Mouse (Mus musculus) intestine, embryonic 14.5 days (tissue): ENCODE measurements around the gene Zfpm1. TPM values are rescaled to one million over a fixed set of nuclear protein-coding genes. Genes with fewer than 3 reads are reported as not detected.

Experiments
- ATAC-seq: fragments of 200-750 bp; cut with Nextera tagmentation; replicated peaks from 2 replicates; pipeline ENCODE4 v1.8.0; 2017; ENCODE audit warnings: low read depth, moderate number of reproducible peaks, moderate TSS enrichment, moderate library complexity; ENCODE audit not compliant: low FRiP score, low TSS enrichment
- DNase-seq: peaks from one replicate; pipeline ENCODE4 v3.0.0-alpha.2; 2018; ENCODE audit warnings: low spot score
- H3K27ac ChIP-seq: fragments of 300-500 bp; sonication (generic); 2 replicates; pipeline ENCODE4 v1.5.1; 2014; ENCODE audit warnings: low read depth, mild to moderate bottlenecking, control low read depth
- H3K27me3 ChIP-seq: fragments of 300-500 bp; sonication (generic); replicated peaks from 2 replicates; pipeline ENCODE4 v1.6.1; 2014; ENCODE audit warnings: low read length, control low read depth; ENCODE audit not compliant: control insufficient read depth, insufficient read depth
- H3K36me3 ChIP-seq: fragments of 300-500 bp; sonication (generic); 2 replicates; pipeline ENCODE4 v1.6.1; 2014; ENCODE audit warnings: low read length, control low read depth; ENCODE audit not compliant: control insufficient read depth, insufficient read depth
- H3K4me1 ChIP-seq: fragments of 300-500 bp; sonication (generic); replicated peaks from 2 replicates; pipeline ENCODE4 v1.6.1; 2014; ENCODE audit warnings: low read length, control low read depth, mixed read lengths; ENCODE audit not compliant: control insufficient read depth, insufficient read depth
- H3K4me2 ChIP-seq: fragments of 300-500 bp; sonication (generic); 2 replicates; pipeline ENCODE4 v1.6.1; 2014; ENCODE audit warnings: low read length
- H3K4me3 ChIP-seq: fragments of 300-500 bp; sonication (generic); 2 replicates; pipeline ENCODE4 v1.5.1; 2014; ENCODE audit warnings: low read depth, low read length, control low read depth, mixed read lengths
- H3K9ac ChIP-seq: fragments of 300-500 bp; sonication (generic); 2 replicates; pipeline ENCODE4 v1.6.1; 2014; ENCODE audit warnings: mild to moderate bottlenecking, low read length
- H3K9me3 ChIP-seq: fragments of 300-500 bp; sonication (generic); 2 replicates; pipeline ENCODE4 v1.6.1; 2016; ENCODE audit warnings: low read length, control low read depth; ENCODE audit not compliant: control insufficient read depth
- WGBS: fragments of 180-500 bp; shearing (Covaris S2); extraction: QIAGEN DNeasy Blood & Tissue Kit; methylation state at CpG from one replicate; pipeline ENCODE4 v1.1.7; 2014; 5-methylcytosine and 5-hydroxymethylcytosine counted together
- polyA plus RNA-seq: library from polyadenylated mRNA; unstranded; fragments of >200 nt; fragmentation: Nextera tagmentation; extraction: Ambion mirVana; gene quantifications from 2 replicates; pipeline ENCODE4 v1.2.1, GENCODE M21; 2014

The Zfpm1 gene
- polyA plus RNA-seq, 1 experiment from 2014 or later, result 6.4 TPM

GRCm38 (mm10) chr8:122326114-122326542 lies 44.2 kb downstream of the Zfpm1 start:
- no peaks in the 10 kb centered on the region for H3K9me3 ChIP-seq
- H3K9ac ChIP-seq, result no peak overlapping the region
- H3K4me3 ChIP-seq, result no peak overlapping the region
- H3K36me3 ChIP-seq, result no peaks in the 10 kb centered on the region
- DNase-seq (no peak), ATAC-seq (no peak)
- no peak overlapping the region for H3K27ac ChIP-seq
- WGBS, result 15% methylated on average over 14 of the region's 14 CpGs
- peak overlapping the region; percentile 39 for H3K4me2 ChIP-seq
- no peaks in the 10 kb centered on the region for H3K27me3 ChIP-seq
- peaks cover 31% of the 10 kb centered on the region for H3K4me1 ChIP-seq

- no peaks in the 10 kb centered on the region for H3K27me3 ChIP-seq
- 0 out of 2 replicates have a peak, but pooled peaks cover 3% of the 10 kb centered on the region for H3K36me3 ChIP-seq
- no peak overlapping the region for H3K4me3 ChIP-seq
- H3K4me2 ChIP-seq, result no peak overlapping the region
- H3K9ac ChIP-seq, result 0 out of 2 replicates have a peak overlapping the region, but pooled peaks have one; percentile 11
- DNase-seq (no peak), ATAC-seq (no peak)
- H3K9me3 ChIP-seq, result no peaks in the 10 kb centered on the region
- H3K4me1 ChIP-seq, result peaks cover 35% of the 10 kb centered on the region
- 59% methylated on average over 8 of the region's 8 CpGs for WGBS
- no peak overlapping the region for H3K27ac ChIP-seq
Observed at GRCm38 (mm10) chr8:122329072-122329471, 47.1 kb downstream of the Zfpm1 start.

- H3K9ac ChIP-seq, result no peak overlapping the region
- H3K27me3 ChIP-seq, result no peaks in the 10 kb centered on the region
- H3K4me3 ChIP-seq, result no peak overlapping the region
- ATAC-seq (no peak), DNase-seq (no peak)
- H3K4me1 ChIP-seq, result peaks cover 32% of the 10 kb centered on the region
- H3K4me2 ChIP-seq, result no peak overlapping the region
- H3K27ac ChIP-seq, result no peak overlapping the region
- H3K9me3 ChIP-seq, result no peaks in the 10 kb centered on the region
- 77% methylated on average over 22 of the region's 22 CpGs for WGBS
- H3K36me3 ChIP-seq, result peaks cover 5% of the 10 kb centered on the region; the same call in 1 of the 2 replicates
Observed at GRCm38 (mm10) chr8:122329553-122330239, 47.8 kb downstream of the Zfpm1 start.

DNA sequence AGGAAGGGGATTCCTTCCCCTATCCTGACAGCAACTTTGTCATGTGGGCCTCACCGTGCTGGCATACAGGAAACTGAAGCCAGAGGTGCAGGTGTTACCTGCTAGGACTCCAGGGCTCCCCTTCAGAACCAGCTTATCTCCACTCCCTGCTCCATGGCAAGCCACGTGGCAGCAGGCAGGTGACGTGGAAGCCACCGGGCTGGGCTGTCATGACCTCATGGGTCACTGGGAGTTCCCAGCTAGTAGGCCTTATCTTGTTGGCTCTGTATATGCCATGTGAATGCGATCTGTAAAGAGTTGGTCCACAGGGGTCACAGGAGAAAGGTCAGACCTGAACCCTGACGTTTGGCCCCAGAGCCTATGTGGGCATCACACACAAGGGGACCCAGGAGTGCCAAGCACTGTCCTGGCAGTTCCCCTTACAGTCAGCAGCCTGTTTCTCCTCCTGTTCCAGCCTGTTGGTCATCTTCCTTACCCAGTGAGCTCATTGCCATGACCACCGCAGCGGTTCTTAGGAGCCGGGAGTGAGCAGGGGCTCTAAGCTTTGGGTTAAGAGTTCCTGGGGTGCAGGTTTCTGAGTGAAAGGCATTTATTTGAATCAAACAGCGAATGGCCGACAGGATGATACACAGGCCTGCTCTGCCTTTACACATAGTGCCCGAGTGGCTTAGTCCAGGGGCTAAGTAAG lies 48.6 kb downstream of the Zfpm1 start:
- DNase-seq (no peak), ATAC-seq (no peak)
- Histone ChIP-seq H3K9me3 (no peaks in the 10 kb centered on the region), H3K27me3 (peaks cover 8% of the 10 kb centered on the region), H3K4me1 (peaks cover 25% of the 10 kb centered on the region), H3K27ac (no peak overlapping the region; the same call in 1 of the 2 replicates), H3K9ac (no peak overlapping the region), H3K4me2 (no peak overlapping the region), H3K4me3 (no peak overlapping the region), H3K36me3 (peaks cover 14% of the 10 kb centered on the region; the same call in 1 of the 2 replicates)
- WGBS, result 71% methylated on average over 12 of the region's 12 CpGs

GRCm38 (mm10) chr8:122331134-122331523 lies 49.2 kb downstream of the Zfpm1 start:
- Histone ChIP-seq H3K27me3 (peaks cover 14% of the 10 kb centered on the region), H3K9me3 (no peaks in the 10 kb centered on the region), H3K4me2 (no peak overlapping the region), H3K4me1 (peaks cover 25% of the 10 kb centered on the region), H3K9ac (no peak overlapping the region), H3K36me3 (peaks cover 14% of the 10 kb centered on the region; the same call in 1 of the 2 replicates), H3K27ac (no peak overlapping the region; the same call in 1 of the 2 replicates), H3K4me3 (no peak overlapping the region)
- WGBS, result 41% methylated on average over 3 of the region's 3 CpGs
- DNase-seq, result no peak
- ATAC-seq, result no peak

DNA sequence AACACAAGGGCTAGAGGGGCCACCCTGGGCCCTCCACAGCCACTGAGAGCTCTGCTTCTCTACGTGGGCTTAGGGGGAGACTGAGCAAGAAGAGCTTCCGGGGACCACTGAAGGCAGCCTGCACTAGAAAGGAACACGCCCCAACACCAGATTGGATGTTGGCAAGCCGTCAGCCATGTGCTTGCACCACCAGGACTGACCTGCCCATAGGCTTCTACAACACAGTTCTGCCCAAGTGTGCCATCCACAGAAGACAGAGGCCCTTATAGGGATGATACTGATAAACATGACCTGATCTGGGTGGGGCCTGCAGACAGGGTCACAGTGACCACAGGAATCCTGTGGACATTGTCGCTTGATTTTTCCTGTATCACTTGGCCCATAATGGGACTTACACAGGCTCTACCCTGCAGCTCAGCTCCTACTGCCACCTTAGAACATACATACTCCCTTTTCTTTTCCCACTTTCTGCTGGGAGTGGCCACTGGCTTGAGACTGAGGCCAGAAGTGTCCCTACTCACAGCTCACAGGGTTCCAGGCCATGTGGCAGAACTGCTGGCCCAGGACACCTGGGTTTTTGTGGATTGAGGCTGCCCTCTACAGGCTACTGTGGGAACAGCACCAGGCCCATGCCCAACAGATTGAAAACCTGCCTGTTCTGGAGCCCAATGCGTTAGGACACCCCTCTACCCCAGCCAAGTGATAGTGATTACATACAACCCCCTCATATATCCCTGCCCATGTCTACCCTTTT lies 51.0 kb downstream of the Zfpm1 start:
- Histone ChIP-seq H3K9me3 (no peaks in the 10 kb centered on the region), H3K4me1 (peaks cover 19% of the 10 kb centered on the region; the same call in 1 of the 2 replicates), H3K4me2 (no peak overlapping the region), H3K9ac (no peak overlapping the region), H3K4me3 (no peak overlapping the region), H3K27me3 (peaks cover 32% of the 10 kb centered on the region), H3K36me3 (peaks cover 30% of the 10 kb centered on the region; the same call in 1 of the 2 replicates), H3K27ac (no peak overlapping the region)
- 68% methylated on average over 6 of the region's 6 CpGs for whole genome bisulfite sequencing
- DNase-seq (peak; percentile 93), ATAC-seq (0 out of 2 replicates have a peak, but pooled peaks have one; percentile 6)

DNA sequence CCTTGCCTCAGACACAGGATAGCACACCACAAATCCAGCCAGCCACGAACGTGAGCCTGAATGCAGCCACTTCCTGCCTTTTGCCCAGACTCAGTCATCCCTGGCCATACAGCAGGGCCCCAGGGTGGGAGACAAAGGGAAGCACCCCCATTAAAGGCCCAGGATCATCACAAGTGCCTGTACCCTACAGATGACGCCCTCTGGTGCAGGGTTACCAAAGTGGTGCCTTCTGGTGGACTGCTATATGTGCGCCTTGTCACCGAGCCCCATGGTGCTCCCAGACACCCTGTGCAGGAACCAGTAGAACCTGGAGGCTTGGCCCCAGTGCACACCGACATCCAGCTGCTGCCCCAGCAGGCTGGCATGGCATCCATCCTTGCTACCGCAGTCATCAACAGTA lies 51.6 kb downstream of the Zfpm1 start:
- no peaks in the 10 kb centered on the region for H3K9me3 ChIP-seq
- no peak overlapping the region for H3K4me2 ChIP-seq
- H3K4me3 ChIP-seq, result no peak overlapping the region
- peaks cover 32% of the 10 kb centered on the region; the same call in 1 of the 2 replicates for H3K36me3 ChIP-seq
- H3K4me1 ChIP-seq, result peaks cover 19% of the 10 kb centered on the region; the same call in 1 of the 2 replicates
- ATAC-seq, result no peak
- peaks cover 35% of the 10 kb centered on the region for H3K27me3 ChIP-seq
- no peak overlapping the region for H3K27ac ChIP-seq
- 90% methylated on average over 7 of the region's 7 CpGs for WGBS
- DNase-seq, result no peak
- no peak overlapping the region for H3K9ac ChIP-seq

DNA sequence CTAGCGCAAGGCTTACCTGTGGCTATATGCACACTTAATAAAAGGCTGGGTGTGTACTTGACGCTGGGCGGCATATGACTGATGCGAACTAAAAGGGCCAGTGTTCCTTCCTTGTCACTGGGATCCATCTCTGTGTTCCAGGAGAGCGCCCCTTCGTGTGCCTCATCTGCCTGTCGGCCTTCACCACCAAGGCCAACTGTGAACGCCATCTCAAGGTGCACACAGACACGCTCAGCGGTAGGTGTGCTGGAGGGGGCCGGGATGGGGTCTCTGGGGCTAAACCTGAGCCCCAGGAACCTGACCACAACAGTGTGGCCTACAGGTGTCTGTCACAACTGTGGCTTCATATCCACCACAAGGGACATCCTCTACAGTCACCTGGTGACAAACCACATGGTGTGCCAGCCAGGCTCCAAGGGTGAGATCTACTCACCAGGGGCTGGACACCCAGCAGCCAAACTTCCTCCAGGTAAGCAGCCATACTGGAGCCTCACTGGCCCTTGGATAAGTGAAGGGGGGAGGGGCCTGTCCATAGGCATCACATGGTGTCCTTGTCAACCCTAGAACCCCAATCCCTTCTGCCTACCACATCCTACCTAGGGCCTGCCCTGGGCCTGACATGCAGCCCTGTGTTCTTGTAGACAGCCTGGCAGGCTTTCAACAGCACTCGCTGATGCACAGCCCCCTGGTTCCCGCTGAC lies 53.0 kb downstream of the Zfpm1 start:
- no peak overlapping the region for H3K27ac ChIP-seq
- peaks cover 14% of the 10 kb centered on the region; the same call in 1 of the 2 replicates for H3K4me1 ChIP-seq
- no peak for ATAC-seq
- H3K9ac ChIP-seq, result no peak overlapping the region
- H3K36me3 ChIP-seq, result peaks cover 35% of the 10 kb centered on the region; the same call in 1 of the 2 replicates
- no peak overlapping the region for H3K4me2 ChIP-seq
- DNase-seq, result no peak
- H3K9me3 ChIP-seq, result no peaks in the 10 kb centered on the region
- 90% methylated on average over 13 of the region's 13 CpGs for WGBS
- peaks cover 35% of the 10 kb centered on the region for H3K27me3 ChIP-seq
- no peak overlapping the region for H3K4me3 ChIP-seq
